Mouse (Mus musculus) brown adipose tissue, adult 24 weeks (tissue): ENCODE data around the gene Topaz1. TPM values are rescaled to one million over a fixed set of nuclear protein-coding genes. Genes with fewer than 3 reads are reported as not detected.

Experiments
- H3K27ac ChIP-seq: fragments of 200-500 bp; replicated peaks from 2 replicates; pipeline ENCODE4 v1.5.1; 2012; ENCODE audit warnings: low read depth, mild to moderate bottlenecking, low read length
- H3K4me1 ChIP-seq: fragments of 200-500 bp; 2 replicates; pipeline ENCODE4 v1.6.1; 2012; ENCODE audit warnings: low read length, mixed read lengths; ENCODE audit not compliant: control insufficient read depth, insufficient read depth, insufficient read length
- H3K4me3 ChIP-seq: fragments of 200-500 bp; 2 replicates; pipeline ENCODE4 v1.5.1; 2012; ENCODE audit warnings: low read depth, mild to moderate bottlenecking, low read length, moderate library complexity; ENCODE audit not compliant: insufficient read depth
- polyA plus RNA-seq: library from polyadenylated mRNA; stranded (reverse); fragments of >200 nt; gene quantifications from 2 replicates; pipeline ENCODE4 v1.2.4, GENCODE M21; 2012; ENCODE audit not compliant: missing spikeins, insufficient read depth, insufficient read length

Gene Topaz1
- polyA plus RNA-seq, 1 experiment, result not detected

GRCm38 (mm10) chr9:122760111-122760510 is 13.0 kb downstream of the Topaz1 start:
- H3K4me1 ChIP-seq, result no peaks in the 10 kb centered on the region
- H3K27ac ChIP-seq, result no peak overlapping the region
- H3K4me3 ChIP-seq, result no peak overlapping the region

- no peak overlapping the region for H3K4me3 ChIP-seq
- H3K4me1 ChIP-seq, result no peaks in the 10 kb centered on the region
- no peak overlapping the region for H3K27ac ChIP-seq
Observed at GRCm38 (mm10) chr9:122785231-122785630, 38.1 kb downstream of the Topaz1 start.

DNA sequence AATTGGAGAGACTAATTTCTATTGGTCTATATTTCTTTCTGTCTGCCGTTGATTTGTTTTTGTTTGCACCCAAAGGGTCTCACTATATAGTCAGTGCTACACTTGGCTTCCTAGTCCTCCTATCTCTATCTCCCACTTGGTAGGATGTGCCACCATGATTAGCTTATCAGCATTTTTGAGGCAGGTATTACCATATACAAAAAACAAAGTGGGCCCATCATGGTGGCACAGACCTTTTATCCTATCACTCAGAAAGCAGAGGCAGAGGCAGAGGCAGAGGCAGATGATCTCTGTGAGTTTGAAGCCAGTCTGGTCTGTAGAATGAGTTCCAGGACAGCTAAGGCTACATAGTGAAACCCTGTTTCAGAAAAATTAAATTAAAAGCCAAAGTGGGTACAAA is 39.4 kb downstream of the Topaz1 start:
- Histone ChIP-seq H3K27ac (no peak overlapping the region), H3K4me1 (no peaks in the 10 kb centered on the region), H3K4me3 (no peak overlapping the region)

DNA sequence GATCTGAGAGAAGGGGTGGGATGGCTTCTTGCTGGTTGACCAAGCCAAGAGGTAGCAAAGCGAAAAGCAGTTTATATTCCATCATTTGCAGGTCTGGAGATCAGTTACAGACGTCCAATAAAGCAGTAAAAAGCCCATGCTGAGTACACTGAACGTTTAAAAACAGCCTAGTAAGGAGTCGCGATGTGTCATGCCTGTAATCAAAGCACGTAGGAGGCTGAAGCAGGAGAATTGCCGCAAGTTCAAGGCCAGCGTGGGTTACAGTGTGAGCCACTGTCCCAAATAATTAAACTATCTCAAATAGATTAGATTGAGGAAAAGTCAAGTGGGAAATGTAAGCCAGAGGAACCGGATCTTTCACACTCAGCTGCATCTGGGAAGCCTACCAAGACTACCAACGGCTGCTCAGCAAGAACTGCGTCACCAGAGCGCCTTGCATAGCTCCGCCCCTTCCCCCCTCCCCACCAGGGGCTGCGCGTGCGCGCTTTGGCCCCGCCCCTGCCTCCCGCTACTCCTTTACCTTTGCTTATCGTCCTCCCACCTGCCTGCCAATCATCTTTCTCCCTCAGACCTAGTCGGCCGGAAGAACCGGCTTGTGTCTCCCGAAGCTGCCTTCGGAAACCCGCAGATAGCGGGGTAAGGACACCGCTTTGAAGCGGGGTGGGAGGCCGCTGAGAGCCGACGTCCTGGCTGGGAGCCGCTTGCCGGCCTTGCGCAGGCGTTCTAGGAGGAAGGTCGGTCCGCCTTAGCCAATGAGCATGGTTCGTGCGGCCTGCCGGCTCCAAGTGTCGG is 58.1 kb downstream of the Topaz1 start, which contains the start of gene Tcaim:
Gene Tcaim (plus strand): TSS at position 487 of the 792 bp plus-strand sequence.
- Histone ChIP-seq H3K4me3 (peak within 1 kb of the TSS; percentile 88), H3K27ac (peak within 1 kb of the TSS; percentile 95), H3K4me1 (peaks cover 3% of the 10 kb centered on the region; the same call in 1 of the 2 replicates)

DNA sequence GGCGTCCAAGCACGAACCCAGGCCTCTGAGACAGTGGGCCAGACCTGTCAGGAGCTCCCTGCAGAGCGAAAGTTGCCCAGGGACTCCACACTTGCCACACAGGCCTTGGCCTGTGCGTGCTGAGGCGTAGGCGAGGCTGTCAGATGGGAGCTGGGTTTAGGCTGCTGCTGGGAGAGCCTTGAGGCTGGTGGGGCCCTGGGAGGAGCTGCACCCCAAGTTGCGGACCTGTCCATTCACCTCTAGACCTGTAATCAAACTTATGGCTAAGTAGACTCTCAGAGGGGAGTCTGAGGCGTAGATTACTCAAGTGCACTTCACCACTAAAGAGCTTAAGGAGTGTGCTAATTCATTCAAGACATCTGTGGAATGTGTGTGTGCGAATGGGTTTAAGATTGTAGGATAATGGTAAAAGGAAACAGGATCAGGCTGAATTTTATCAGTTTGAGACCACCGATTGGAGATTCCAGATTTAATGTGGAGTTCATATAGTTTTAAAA is 58.7 kb downstream of the Topaz1 start:
- Histone ChIP-seq H3K4me3 (peak overlapping the region; percentile 88), H3K4me1 (peaks cover 3% of the 10 kb centered on the region; the same call in 1 of the 2 replicates), H3K27ac (peak overlapping the region; percentile 95)

GRCm38 (mm10) chr9:122807186-122807585 is 60.0 kb downstream of the Topaz1 start:
- no peak overlapping the region for H3K4me3 ChIP-seq
- peaks cover 3% of the 10 kb centered on the region; the same call in 1 of the 2 replicates for H3K4me1 ChIP-seq
- no peak overlapping the region for H3K27ac ChIP-seq

DNA sequence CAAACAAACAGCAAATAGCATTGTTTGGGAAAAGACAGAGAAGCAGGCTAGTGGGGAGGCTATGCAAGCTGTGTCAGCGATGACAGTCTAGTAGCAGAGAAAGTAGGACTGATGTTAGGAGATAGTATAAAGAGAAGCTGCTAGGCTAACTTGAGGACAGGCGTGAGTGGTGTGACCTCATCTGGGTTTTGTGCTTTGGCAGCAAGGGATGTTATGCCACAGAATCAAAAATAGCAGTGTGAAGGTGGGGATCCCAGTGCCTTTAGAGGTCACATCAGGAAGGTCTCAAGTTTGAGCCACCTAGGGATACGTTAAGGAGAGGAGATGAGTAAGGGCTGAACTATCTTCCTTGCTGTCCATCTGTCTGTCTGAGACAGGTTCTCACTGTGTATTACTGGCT is 63.1 kb downstream of the Topaz1 start:
- no peak overlapping the region for H3K27ac ChIP-seq

GRCm38 (mm10) chr9:122812386-122812785 is 65.2 kb downstream of the Topaz1 start:
- Histone ChIP-seq H3K4me3 (no peak overlapping the region), H3K27ac (no peak overlapping the region), H3K4me1 (no peaks in the 10 kb centered on the region)

More for the DNA sequence above, 63.1 kb downstream of the Topaz1 start:
- Histone ChIP-seq H3K4me3 (no peak overlapping the region), H3K4me1 (peaks cover 3% of the 10 kb centered on the region; the same call in 1 of the 2 replicates)

DNA sequence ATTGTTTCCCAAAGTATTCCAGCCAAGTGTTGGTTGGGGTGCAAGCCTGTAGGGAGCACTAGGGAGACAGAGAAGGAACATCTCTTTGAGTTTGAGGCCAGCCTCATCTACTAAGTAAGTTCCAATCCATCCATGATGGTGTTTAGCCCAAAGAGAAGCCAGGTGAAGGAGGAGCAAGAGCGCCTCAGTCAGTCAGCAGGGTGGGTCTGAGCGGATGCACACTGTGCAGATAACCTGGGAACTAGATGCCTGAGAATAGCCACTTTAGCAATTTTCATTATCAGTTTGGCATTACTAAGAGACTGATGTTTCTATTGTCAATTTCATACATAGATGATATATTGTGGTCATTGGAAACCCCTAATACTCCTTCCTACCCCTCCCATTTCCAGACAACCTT is 67.6 kb downstream of the Topaz1 start:
- Histone ChIP-seq H3K4me3 (no peak overlapping the region), H3K27ac (no peak overlapping the region), H3K4me1 (no peaks in the 10 kb centered on the region)

- no peaks in the 10 kb centered on the region for H3K4me1 ChIP-seq
- H3K4me3 ChIP-seq, result no peak overlapping the region
- no peak overlapping the region for H3K27ac ChIP-seq
Observed at GRCm38 (mm10) chr9:122815239-122815851, 68.2 kb downstream of the Topaz1 start.

DNA sequence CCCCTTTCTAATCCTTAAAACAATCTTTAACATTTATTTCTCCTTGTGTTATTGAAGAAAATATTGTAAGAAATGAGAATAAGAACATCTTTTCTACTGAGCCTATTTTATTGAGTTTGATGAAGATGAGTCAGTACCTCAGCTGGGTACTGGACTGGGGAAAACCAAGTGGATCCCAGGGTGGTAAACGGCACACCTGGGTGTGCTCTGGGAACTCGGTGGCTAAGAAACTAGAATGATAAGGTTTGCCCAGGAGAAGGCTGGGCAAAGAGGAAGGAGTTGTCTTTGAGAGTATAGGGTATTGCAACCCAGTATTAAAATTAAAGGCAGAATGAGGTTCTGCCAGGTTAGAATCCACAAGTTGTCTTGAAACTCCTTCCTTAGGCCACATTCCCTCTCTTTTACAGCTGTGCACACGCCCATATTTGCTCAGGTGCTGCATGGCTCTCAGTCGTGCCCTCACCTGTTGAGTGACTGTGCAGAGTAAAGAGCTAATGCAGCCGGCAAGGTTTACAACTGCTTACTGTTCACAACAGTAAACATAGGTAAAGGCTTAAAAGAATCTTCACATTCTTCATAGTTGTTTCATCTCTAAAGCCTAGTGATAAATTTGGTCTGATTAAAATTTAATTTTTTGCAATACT is 76.3 kb downstream of the Topaz1 start:
- Histone ChIP-seq H3K4me3 (no peak overlapping the region), H3K27ac (no peak overlapping the region), H3K4me1 (no peaks in the 10 kb centered on the region)

DNA sequence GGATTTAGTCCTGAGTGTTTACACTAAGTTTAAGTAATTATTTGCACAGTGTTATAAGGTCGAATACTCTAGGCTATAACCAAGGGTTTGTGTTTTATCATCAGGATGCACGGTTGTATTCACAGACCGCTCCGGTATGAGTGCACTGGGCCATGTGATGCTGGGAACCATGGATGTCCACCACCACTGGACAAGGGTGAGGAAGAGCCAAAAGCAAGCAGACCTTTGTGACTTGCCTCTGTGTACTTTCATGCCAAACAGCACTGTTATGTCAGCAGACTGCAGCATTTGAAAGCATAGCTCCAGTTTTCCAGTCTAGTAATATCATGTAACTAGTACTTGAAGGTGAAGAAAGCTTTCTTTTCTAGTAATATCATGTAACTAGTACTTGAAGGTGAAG is 79.6 kb downstream of the Topaz1 start:
- Histone ChIP-seq H3K4me3 (no peak overlapping the region), H3K27ac (no peak overlapping the region), H3K4me1 (no peaks in the 10 kb centered on the region)

DNA sequence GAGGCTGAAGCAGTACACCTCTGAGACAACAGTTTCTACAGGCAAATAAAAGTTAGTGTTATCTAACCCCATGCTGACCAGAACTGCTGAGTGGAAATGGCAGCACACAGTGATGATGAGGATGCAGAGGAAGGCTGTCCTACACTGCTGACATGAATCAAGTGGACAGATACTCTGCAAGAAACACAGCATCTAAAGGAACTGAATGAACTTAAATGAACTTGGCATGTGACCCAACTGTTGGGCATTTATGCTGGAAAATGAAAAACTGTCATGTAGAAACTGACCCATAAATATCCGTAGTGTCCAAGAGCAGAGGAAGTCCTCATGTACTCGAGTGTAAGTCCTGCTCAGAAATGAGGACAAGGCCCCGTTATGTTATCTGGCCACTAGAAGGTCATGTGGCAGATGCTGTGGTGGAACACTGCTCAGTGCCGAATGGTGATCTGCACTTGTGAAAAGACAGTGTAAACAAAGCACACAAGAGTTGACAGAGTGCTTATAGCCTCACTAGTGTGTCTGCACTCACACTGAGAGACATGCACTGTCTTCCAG is 82.8 kb downstream of the Topaz1 start:
- no peaks in the 10 kb centered on the region for H3K4me1 ChIP-seq
- H3K27ac ChIP-seq, result no peak overlapping the region
- H3K4me3 ChIP-seq, result no peak overlapping the region

DNA sequence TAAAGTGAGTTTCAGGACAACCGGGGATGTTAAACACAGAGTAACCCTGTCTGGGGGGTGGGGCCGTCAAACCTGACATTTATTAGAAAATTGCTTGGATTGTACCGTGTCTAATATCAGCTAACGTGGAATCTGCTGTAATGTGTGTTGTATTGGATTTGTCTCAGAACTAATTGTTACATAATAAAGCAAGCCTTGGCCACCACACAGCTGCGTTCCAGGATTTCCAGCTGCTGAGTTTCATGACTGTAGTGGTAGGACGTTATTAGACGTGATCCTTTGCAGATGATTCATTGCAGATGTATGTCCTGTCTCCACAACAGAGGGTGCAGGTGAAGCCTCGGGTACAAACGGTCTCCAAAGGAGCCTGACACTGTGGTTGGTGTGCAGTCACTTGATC is 89.0 kb downstream of the Topaz1 start:
- no peaks in the 10 kb centered on the region for H3K4me1 ChIP-seq
- peak overlapping the region; percentile 40; the same call in 1 of the 2 replicates for H3K27ac ChIP-seq

DNA sequence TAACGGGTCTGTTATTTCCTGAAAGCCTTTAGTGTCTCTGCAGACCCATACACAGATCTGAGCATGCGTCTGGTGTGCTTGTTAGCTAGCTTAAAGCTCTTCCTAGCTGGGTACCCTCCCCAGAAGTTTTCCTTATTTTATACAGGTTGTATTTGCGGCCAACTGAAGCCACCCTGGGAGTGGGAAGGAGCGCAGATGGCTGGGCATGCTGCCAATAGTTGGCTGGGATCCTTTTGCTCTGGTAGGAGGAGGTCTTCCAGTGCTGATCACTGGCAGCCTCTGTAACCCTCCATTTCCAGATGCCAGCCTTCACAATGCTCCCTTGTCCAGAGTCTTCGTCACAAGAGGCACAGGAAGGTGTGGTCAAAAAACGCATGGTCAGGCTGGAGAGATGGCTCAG is 89.6 kb downstream of the Topaz1 start:
- peak overlapping the region; percentile 40; the same call in 1 of the 2 replicates for H3K27ac ChIP-seq
- no peak overlapping the region for H3K4me3 ChIP-seq
- H3K4me1 ChIP-seq, result no peaks in the 10 kb centered on the region

More for the DNA sequence above, 89.0 kb downstream of the Topaz1 start:
- no peak overlapping the region for H3K4me3 ChIP-seq
